Mouse (Mus musculus): ENCODE results near the gene Coq7. TPM values are rescaled to one million over a fixed set of nuclear protein-coding genes. Genes with fewer than 3 reads are reported as not detected.

Gene Coq7
- polyA plus RNA-seq, 1 experiment from 2014 or later, result 206 TPM

GRCm38 (mm10) chr7:118519661-118520060, 13.5 kb downstream of the Coq7 start:
- no peak overlapping the region for H3K4me2 ChIP-seq (ENCODE audit: low read length)
- no peak overlapping the region for H3K4me3 ChIP-seq (ENCODE audit: control insufficient read depth in 1 of 2, insufficient read depth in 1 of 2, low read depth in 1 of 2, low read length in 2 of 2)
- H3K27me3 ChIP-seq (ENCODE audit: control insufficient read depth, insufficient read depth, low read length), result no peaks in the 10 kb centered on the region
- no peak for ATAC-seq (ENCODE audit: insufficient number of reproducible peaks, insufficient read depth, low FRiP score, low read depth)
- H3K9me3 ChIP-seq (ENCODE audit: control insufficient read depth, low read length), result no peaks in the 10 kb centered on the region
- no peak overlapping the region for H3K9ac ChIP-seq (ENCODE audit: low read length)
- H3K36me3 ChIP-seq (ENCODE audit: control insufficient read depth, insufficient read depth, low read length), result peaks cover 16% of the 10 kb centered on the region
- no peak overlapping the region for H3K27ac ChIP-seq (replicated peaks in 1 of 2; ENCODE audit: control insufficient read depth in 1 of 2, insufficient read depth in 1 of 2, low read depth in 2 of 2, low read length in 2 of 2)
- 57% methylated on average over 8 of the region's 8 CpGs for WGBS
- H3K4me1 ChIP-seq (ENCODE audit: control insufficient read depth in 2 of 2, insufficient read depth in 2 of 2, low read length in 2 of 2), result no peaks in the 10 kb centered on the region; a peak in 1 of 4 replicates

GRCm38 (mm10) chr7:118518687-118519086, 14.5 kb downstream of the Coq7 start:
- Histone ChIP-seq H3K4me1 (ENCODE audit: control insufficient read depth in 2 of 2, insufficient read depth in 2 of 2, low read length in 2 of 2) (no peaks in the 10 kb centered on the region; a peak in 1 of 4 replicates), H3K9ac (ENCODE audit: low read length) (no peak overlapping the region), H3K9me3 (ENCODE audit: control insufficient read depth, low read length) (no peaks in the 10 kb centered on the region), H3K4me2 (ENCODE audit: low read length) (no peak overlapping the region), H3K36me3 (ENCODE audit: control insufficient read depth, insufficient read depth, low read length) (peaks cover 10% of the 10 kb centered on the region; the same call in 1 of the 2 replicates), H3K27me3 (ENCODE audit: control insufficient read depth, insufficient read depth, low read length) (no peaks in the 10 kb centered on the region), H3K4me3 (ENCODE audit: control insufficient read depth in 1 of 2, insufficient read depth in 1 of 2, low read depth in 1 of 2, low read length in 2 of 2) (no peak overlapping the region), H3K27ac (replicated peaks in 1 of 2; ENCODE audit: control insufficient read depth in 1 of 2, insufficient read depth in 1 of 2, low read depth in 2 of 2, low read length in 2 of 2) (no peak overlapping the region)
- ATAC-seq (ENCODE audit: insufficient number of reproducible peaks, insufficient read depth, low FRiP score, low read depth), result no peak
- WGBS, result 2% methylated on average over 18 of the region's 18 CpGs

DNA sequence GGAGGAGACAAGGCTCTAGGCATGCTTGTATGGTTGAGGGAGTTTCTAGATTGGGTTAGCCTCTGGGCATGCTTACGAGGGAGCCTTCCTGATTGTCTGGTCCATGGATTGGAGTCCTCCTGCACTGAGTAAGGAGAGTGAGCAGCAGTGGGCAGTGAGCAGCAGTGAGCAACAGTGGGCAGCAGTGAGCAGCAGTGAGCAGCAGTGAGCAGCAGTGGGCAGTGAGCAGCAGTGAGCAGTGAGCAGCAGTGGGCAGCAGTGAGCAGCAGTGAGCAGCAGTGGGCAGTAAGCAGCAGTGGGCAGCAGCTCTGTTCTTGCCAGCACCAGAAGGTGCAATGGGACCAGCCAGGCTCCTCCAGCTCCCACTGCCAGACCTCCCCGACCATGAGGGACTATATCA, 15.3 kb downstream of the Coq7 start:
- ATAC-seq (ENCODE audit: insufficient number of reproducible peaks, insufficient read depth, low FRiP score, low read depth), result no peak
- Histone ChIP-seq H3K27me3 (ENCODE audit: control insufficient read depth, insufficient read depth, low read length) (no peaks in the 10 kb centered on the region), H3K27ac (replicated peaks in 1 of 2; ENCODE audit: control insufficient read depth in 1 of 2, insufficient read depth in 1 of 2, low read depth in 2 of 2, low read length in 2 of 2) (no peak overlapping the region), H3K36me3 (ENCODE audit: control insufficient read depth, insufficient read depth, low read length) (peaks cover 5% of the 10 kb centered on the region; the same call in 1 of the 2 replicates), H3K4me2 (ENCODE audit: low read length) (no peak overlapping the region), H3K9me3 (ENCODE audit: control insufficient read depth, low read length) (no peaks in the 10 kb centered on the region), H3K4me3 (ENCODE audit: control insufficient read depth in 1 of 2, insufficient read depth in 1 of 2, low read depth in 1 of 2, low read length in 2 of 2) (no peak overlapping the region), H3K9ac (ENCODE audit: low read length) (no peak overlapping the region), H3K4me1 (ENCODE audit: control insufficient read depth in 2 of 2, insufficient read depth in 2 of 2, low read length in 2 of 2) (peaks cover 0 to 5% of the 10 kb centered on the region in 2 experiments; a peak in 3 of 4 replicates)
- 72% methylated on average over 2 of the region's 2 CpGs for WGBS

GRCm38 (mm10) chr7:118508556-118508955, 24.6 kb downstream of the Coq7 start:
- Histone ChIP-seq H3K27ac (replicated peaks in 1 of 2; ENCODE audit: control insufficient read depth in 1 of 2, insufficient read depth in 1 of 2, low read depth in 2 of 2, low read length in 2 of 2) (no peak overlapping the region), H3K27me3 (ENCODE audit: control insufficient read depth, insufficient read depth, low read length) (no peaks in the 10 kb centered on the region), H3K4me1 (ENCODE audit: control insufficient read depth in 2 of 2, insufficient read depth in 2 of 2, low read length in 2 of 2) (peaks cover 0 to 4% of the 10 kb centered on the region in 2 experiments; a peak in 3 of 4 replicates), H3K9ac (ENCODE audit: low read length) (no peak overlapping the region), H3K4me3 (ENCODE audit: control insufficient read depth in 1 of 2, insufficient read depth in 1 of 2, low read depth in 1 of 2, low read length in 2 of 2) (no peak overlapping the region), H3K36me3 (ENCODE audit: control insufficient read depth, insufficient read depth, low read length) (no peaks in the 10 kb centered on the region), H3K4me2 (ENCODE audit: low read length) (no peak overlapping the region), H3K9me3 (ENCODE audit: control insufficient read depth, low read length) (no peaks in the 10 kb centered on the region)
- WGBS, result 36% methylated on average over 7 of the region's 7 CpGs
- no peak for ATAC-seq (ENCODE audit: insufficient number of reproducible peaks, insufficient read depth, low FRiP score, low read depth)

DNA sequence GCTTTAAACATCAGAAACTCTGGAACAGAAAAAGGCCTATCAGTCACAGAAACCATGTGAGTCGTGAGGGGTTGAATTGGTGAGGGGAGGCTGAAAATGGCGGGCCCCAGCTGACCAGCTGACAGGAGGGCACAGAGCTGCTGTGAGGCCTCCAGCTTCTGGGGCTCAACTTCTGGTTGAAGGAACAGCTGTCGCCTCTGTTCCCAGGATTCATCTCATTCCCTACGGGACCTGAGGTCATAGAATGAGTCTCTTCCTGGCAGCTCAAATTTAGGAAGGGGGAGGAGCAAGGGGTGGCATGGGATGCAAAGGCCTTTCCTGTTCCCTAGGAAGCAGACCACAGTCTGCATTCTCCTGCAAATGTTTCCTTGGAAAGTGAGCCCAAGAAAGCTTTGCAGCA, 29.3 kb downstream of the Coq7 start:
- Histone ChIP-seq H3K4me2 (ENCODE audit: low read length) (no peak overlapping the region), H3K9me3 (ENCODE audit: control insufficient read depth, low read length) (no peaks in the 10 kb centered on the region), H3K4me3 (ENCODE audit: control insufficient read depth in 1 of 2, insufficient read depth in 1 of 2, low read depth in 1 of 2, low read length in 2 of 2) (no peak overlapping the region), H3K4me1 (ENCODE audit: control insufficient read depth in 2 of 2, insufficient read depth in 2 of 2, low read length in 2 of 2) (no peaks in the 10 kb centered on the region), H3K9ac (ENCODE audit: low read length) (no peak overlapping the region), H3K36me3 (ENCODE audit: control insufficient read depth, insufficient read depth, low read length) (no peaks in the 10 kb centered on the region), H3K27me3 (ENCODE audit: control insufficient read depth, insufficient read depth, low read length) (no peaks in the 10 kb centered on the region), H3K27ac (replicated peaks in 1 of 2; ENCODE audit: control insufficient read depth in 1 of 2, insufficient read depth in 1 of 2, low read depth in 2 of 2, low read length in 2 of 2) (no peak overlapping the region)
- ATAC-seq (ENCODE audit: insufficient number of reproducible peaks, insufficient read depth, low FRiP score, low read depth), result no peak
- 62% methylated on average over 4 of the region's 4 CpGs for WGBS

DNA sequence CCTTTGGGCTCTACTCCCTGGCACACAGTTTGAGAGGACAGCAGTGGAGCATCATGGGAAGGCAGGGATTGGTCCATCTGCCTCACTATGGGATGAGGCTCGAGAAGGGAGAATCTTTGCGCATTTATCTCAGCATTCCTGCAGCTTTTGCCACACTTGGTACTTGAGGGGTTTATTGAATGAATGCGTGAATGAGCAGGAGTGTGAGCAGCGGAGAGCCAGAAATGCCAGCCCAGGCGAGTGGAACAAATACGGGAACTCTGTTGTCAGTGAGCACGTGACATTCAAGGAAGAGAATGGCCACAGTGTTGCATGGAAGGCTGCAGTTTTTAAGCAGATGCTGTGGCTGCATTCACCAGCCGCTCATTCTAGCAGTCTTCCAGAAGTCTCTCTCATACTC, 30.8 kb downstream of the Coq7 start:
- no peak overlapping the region for H3K27ac ChIP-seq (replicated peaks in 1 of 2; ENCODE audit: control insufficient read depth in 1 of 2, insufficient read depth in 1 of 2, low read depth in 2 of 2, low read length in 2 of 2)
- H3K36me3 ChIP-seq (ENCODE audit: control insufficient read depth, insufficient read depth, low read length), result no peaks in the 10 kb centered on the region
- WGBS, result 67% methylated on average over 8 of the region's 8 CpGs
- no peak overlapping the region for H3K4me3 ChIP-seq (ENCODE audit: control insufficient read depth in 1 of 2, insufficient read depth in 1 of 2, low read depth in 1 of 2, low read length in 2 of 2)
- no peak for ATAC-seq (ENCODE audit: insufficient number of reproducible peaks, insufficient read depth, low FRiP score, low read depth)
- H3K4me2 ChIP-seq (ENCODE audit: low read length), result no peak overlapping the region
- no peaks in the 10 kb centered on the region for H3K27me3 ChIP-seq (ENCODE audit: control insufficient read depth, insufficient read depth, low read length)
- no peak overlapping the region for H3K9ac ChIP-seq (ENCODE audit: low read length)
- H3K9me3 ChIP-seq (ENCODE audit: control insufficient read depth, low read length), result no peaks in the 10 kb centered on the region
- H3K4me1 ChIP-seq (ENCODE audit: control insufficient read depth in 2 of 2, insufficient read depth in 2 of 2, low read length in 2 of 2), result no peaks in the 10 kb centered on the region

- H3K27me3 ChIP-seq (ENCODE audit: control insufficient read depth, insufficient read depth, low read length), result 0 out of 2 replicates have a peak, but pooled peaks cover 3% of the 10 kb centered on the region
- H3K36me3 ChIP-seq (ENCODE audit: control insufficient read depth, insufficient read depth, low read length), result no peaks in the 10 kb centered on the region
- no peak overlapping the region for H3K4me2 ChIP-seq (ENCODE audit: low read length)
- no peak overlapping the region for H3K4me3 ChIP-seq (ENCODE audit: control insufficient read depth in 1 of 2, insufficient read depth in 1 of 2, low read depth in 1 of 2, low read length in 2 of 2)
- H3K9ac ChIP-seq (ENCODE audit: low read length), result no peak overlapping the region
- H3K27ac ChIP-seq (replicated peaks in 1 of 2; ENCODE audit: control insufficient read depth in 1 of 2, insufficient read depth in 1 of 2, low read depth in 2 of 2, low read length in 2 of 2), result no peak overlapping the region
- WGBS, result 65% methylated on average over 7 of the region's 7 CpGs
- H3K4me1 ChIP-seq (ENCODE audit: control insufficient read depth in 2 of 2, insufficient read depth in 2 of 2, low read length in 2 of 2), result no peaks in the 10 kb centered on the region
- H3K9me3 ChIP-seq (ENCODE audit: control insufficient read depth, low read length), result no peaks in the 10 kb centered on the region
- ATAC-seq (ENCODE audit: insufficient number of reproducible peaks, insufficient read depth, low FRiP score, low read depth), result no peak
Observed at GRCm38 (mm10) chr7:118499784-118500435, 33.2 kb downstream of the Coq7 start.
